Comparison of ENCODE assay signal across 8 mouse cellular contexts in the genomic region with DNA sequence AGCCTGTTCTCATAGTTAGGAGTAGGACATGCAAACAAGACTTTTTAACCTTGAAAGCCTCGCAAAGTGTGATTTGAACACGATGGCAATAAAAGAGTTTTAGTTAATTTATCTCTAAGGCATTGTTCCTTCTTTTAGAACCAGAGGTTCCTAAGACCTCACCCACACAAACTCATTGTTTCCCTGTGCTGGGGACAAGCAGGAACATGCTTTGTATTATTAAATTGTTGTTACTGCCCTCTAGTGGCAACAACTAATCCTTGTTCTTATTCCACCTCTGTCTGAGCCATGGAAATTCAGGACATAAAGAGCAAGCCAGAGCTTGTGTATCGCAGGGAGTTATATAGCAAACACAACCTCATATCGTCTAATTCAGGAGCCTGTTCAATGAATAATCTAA.
A peak's percentile ranks its signal among the peaks of the same experiment; 100 is the strongest.
DNase-seq lines count a peak whose midpoint lies in the region; ATAC-seq and TF ChIP-seq lines count a peak whose summit lies in the region.

No protein-coding gene starts in this region.

- H3K9me3 ChIP-seq in forebrain, embryonic 11.5 days (ENCODE audit: control insufficient read depth, low read length) = no peaks in the 10 kb centered on the region
- H3K9me3 ChIP-seq in liver, postnatal 0 days (ENCODE audit: low read length) = no peaks in the 10 kb centered on the region

- peak; percentile 7 for DNase-seq in thymus, postnatal 14 days
- DNase-seq in thymus, postnatal 36 days = no peak
- peak; percentile 62 for DNase-seq in brain, embryonic 18.5 days (ENCODE audit: low read depth, low spot score)
- no peak for DNase-seq in forebrain, embryonic 11.5 days (ENCODE audit: low spot score)
- DNase-seq in hindlimb bud, embryonic 11.5 days (ENCODE audit: extremely low spot score, low read depth, low spot score) = peak; percentile 77
- no peak for DNase-seq in liver, postnatal 0 days
- peak; percentile 83 for DNase-seq in retina, postnatal 1 day
- no peak for DNase-seq in urinary bladder, postnatal 4 days (ENCODE audit: low spot score in 2 of 2)

- H3K36me3 ChIP-seq in forebrain, embryonic 11.5 days (ENCODE audit: control insufficient read depth, insufficient read depth, low read length) = no peaks in the 10 kb centered on the region
- H3K36me3 ChIP-seq in liver, postnatal 0 days (replicated peaks; ENCODE audit: insufficient read depth, low read length) = no peaks in the 10 kb centered on the region

- TF ChIP-seq CTCF in liver, postnatal 0 days (IDR thresholded peaks at IDR 0.05; ENCODE audit: low read depth) = peak; percentile 70

- no peak overlapping the region for H3K27ac ChIP-seq in forebrain, embryonic 11.5 days (ENCODE audit: low read depth, low read length)
- no peak overlapping the region for H3K27ac ChIP-seq in liver, postnatal 0 days (ENCODE audit: low read depth)

- no peak for TF ChIP-seq EP300 in liver, postnatal 0 days (IDR thresholded peaks at IDR 0.05; ENCODE audit: low read depth)

- H3K9ac ChIP-seq in forebrain, embryonic 11.5 days (ENCODE audit: low read length) = no peak overlapping the region
- H3K9ac ChIP-seq in liver, postnatal 0 days (replicated peaks) = no peak overlapping the region

- no peaks in the 10 kb centered on the region for H3K27me3 ChIP-seq in forebrain, embryonic 11.5 days (ENCODE audit: control insufficient read depth, insufficient read depth, low read length)
- H3K27me3 ChIP-seq in liver, postnatal 0 days (ENCODE audit: insufficient read depth, low read length) = no peaks in the 10 kb centered on the region

- peak; percentile 88 for ATAC-seq in forebrain, embryonic 11.5 days (replicated peaks; ENCODE audit: low FRiP score)
- ATAC-seq in liver, postnatal 0 days = peak; percentile 66

- H3K4me1 ChIP-seq in forebrain, embryonic 11.5 days (replicated peaks; ENCODE audit: control insufficient read depth, insufficient read depth, low read length) = no peaks in the 10 kb centered on the region; the same call in 1 of the 2 replicates
- no peaks in the 10 kb centered on the region for H3K4me1 ChIP-seq in liver, postnatal 0 days (ENCODE audit: insufficient read depth)

- WGBS in forebrain, embryonic 11.5 days = 27% methylated on average over 4 of the region's 4 CpGs
- 28% methylated on average over 4 of the region's 4 CpGs for WGBS in liver, postnatal 0 days (ENCODE audit: insufficient replicate concordance)

- no peak overlapping the region for H3K4me3 ChIP-seq in forebrain, embryonic 11.5 days (ENCODE audit: low read depth, low read length)
- no peak overlapping the region for H3K4me3 ChIP-seq in liver, postnatal 0 days (ENCODE audit: low read depth, low read length)

- H3K4me2 ChIP-seq in forebrain, embryonic 11.5 days (ENCODE audit: low read depth, low read length, severe bottlenecking) = no peak overlapping the region
- H3K4me2 ChIP-seq in liver, postnatal 0 days (ENCODE audit: low read depth, low read length) = no peak overlapping the region

Comparison
In these comparisons a context has a peak if more than half of its experiments do, and no peak if none do; other contexts are left out.
1. DNase-seq: peak in thymus, postnatal 14 days (single experiment), brain, embryonic 18.5 days (single experiment), hindlimb bud, embryonic 11.5 days (single experiment) and retina, postnatal 1 day (single experiment); none in thymus, postnatal 36 days (0 of 2), forebrain, embryonic 11.5 days (single experiment), liver, postnatal 0 days (single experiment) and urinary bladder, postnatal 4 days (0 of 2).